ENCODE assay signal across 10 mouse cellular contexts in genomic region chr6:17308661-17309060, GRCm38 (mm10). TPM values are rescaled to one million over a fixed set of nuclear protein-coding genes. Genes with fewer than 3 reads are reported as not detected.
A peak's percentile ranks its signal among the peaks of the same experiment; 100 is the strongest.
DNase-seq lines count a peak whose midpoint lies in the region; ATAC-seq and TF ChIP-seq lines count a peak whose summit lies in the region.
"Had no signal": no experiment of that assay in that cellular context is flagged by ENCODE, and none has a peak within 500 bp of the region (broad histone marks: within the 10 kb centered on the region; RNA-seq: fewer than 3 reads in every experiment).

No protein-coding gene starts in this region.

- ATAC-seq in embryonic facial prominence, embryonic 13.5 days (ENCODE audit: insufficient number of reproducible peaks, insufficient read depth, low FRiP score, low TSS enrichment, low read depth) = no peak
- ATAC-seq in heart, postnatal 0 days (ENCODE audit: insufficient read depth, low read depth) = no peak
- ATAC-seq in midbrain, embryonic 15.5 days (replicated peaks) = no peak

- H3K27ac ChIP-seq in embryonic facial prominence, embryonic 13.5 days = no peak overlapping the region
- H3K27ac ChIP-seq in embryonic facial prominence, embryonic 10.5 days (replicated peaks) = no peak overlapping the region
- 0 out of 2 replicates have a peak overlapping the region, but pooled peaks have one; percentile 9 for H3K27ac ChIP-seq in left cerebral cortex, adult 2 months
- peak overlapping the region; percentile 94 for H3K27ac ChIP-seq in heart, postnatal 0 days (ENCODE audit: low read depth)
- no peak overlapping the region for H3K27ac ChIP-seq in midbrain, embryonic 15.5 days
- H3K27ac ChIP-seq: midbrain, embryonic 10.5 days had no signal

- H3K4me2 ChIP-seq in embryonic facial prominence, embryonic 13.5 days = peak overlapping the region; percentile 94
- peak overlapping the region; percentile 92 for H3K4me2 ChIP-seq in heart, postnatal 0 days (ENCODE audit: low read depth, low read length)
- H3K4me2 ChIP-seq in midbrain, embryonic 15.5 days = no peak overlapping the region

- H3K27me3 ChIP-seq in embryonic facial prominence, embryonic 13.5 days = peaks cover 27% of the 10 kb centered on the region
- H3K27me3 ChIP-seq in embryonic facial prominence, embryonic 10.5 days (replicated peaks; ENCODE audit: low read depth, poor library complexity, severe bottlenecking) = peaks cover 57% of the 10 kb centered on the region
- H3K27me3 ChIP-seq in heart, postnatal 0 days (ENCODE audit: control insufficient read depth, insufficient read depth, low read length) = peaks cover 5% of the 10 kb centered on the region; the same call in 1 of the 2 replicates
- H3K27me3 ChIP-seq in midbrain, embryonic 15.5 days (replicated peaks) = peaks cover 25% of the 10 kb centered on the region

- H3K4me1 ChIP-seq in embryonic facial prominence, embryonic 13.5 days = peaks cover 21% of the 10 kb centered on the region
- H3K4me1 ChIP-seq in embryonic facial prominence, embryonic 10.5 days = peaks cover 24% of the 10 kb centered on the region
- H3K4me1 ChIP-seq in heart, postnatal 0 days (ENCODE audit: control insufficient read depth, insufficient read depth) = peaks cover 6% of the 10 kb centered on the region; the same call in 1 of the 2 replicates
- H3K4me1 ChIP-seq in midbrain, embryonic 15.5 days = peaks cover 16% of the 10 kb centered on the region

- no peak for DNase-seq in embryonic facial prominence, embryonic 10.5 days (ENCODE audit: low spot score)
- no peak for DNase-seq in left cerebral cortex, adult 2 months (ENCODE audit: extremely low spot score in 1 of 2, low spot score in 2 of 2)
- DNase-seq in left cerebral cortex, adult 18-20 months (ENCODE audit: low spot score in 2 of 2) = no peak
- DNase-seq in heart, postnatal 0 days (ENCODE audit: low spot score) = no peak
- DNase-seq in skeletal muscle tissue, adult 2 months (ENCODE audit: low read depth, low spot score) = peak; percentile 40
- DNase-seq in spleen, postnatal 4 days (ENCODE audit: low spot score in 2 of 2) = no peak
- DNase-seq: cerebellum, adult 9-10 months had no signal

- WGBS in embryonic facial prominence, embryonic 13.5 days = 40% methylated on average over 2 of the region's 2 CpGs
- 28% methylated on average over 2 of the region's 2 CpGs for WGBS in embryonic facial prominence, embryonic 10.5 days
- WGBS in heart, postnatal 0 days = 44% methylated on average over 2 of the region's 2 CpGs
- 43% methylated on average over 2 of the region's 2 CpGs for whole genome bisulfite sequencing in midbrain, embryonic 15.5 days

- H3K36me3 ChIP-seq in embryonic facial prominence, embryonic 13.5 days = no peaks in the 10 kb centered on the region
- no peaks in the 10 kb centered on the region for H3K36me3 ChIP-seq in embryonic facial prominence, embryonic 10.5 days (replicated peaks)
- no peaks in the 10 kb centered on the region for H3K36me3 ChIP-seq in heart, postnatal 0 days (replicated peaks; ENCODE audit: control insufficient read depth, insufficient read depth, low read length)
- H3K36me3 ChIP-seq in midbrain, embryonic 15.5 days (replicated peaks) = no peaks in the 10 kb centered on the region
- H3K36me3 ChIP-seq: midbrain, embryonic 10.5 days had no signal

- H3K9me3 ChIP-seq in embryonic facial prominence, embryonic 13.5 days = no peaks in the 10 kb centered on the region
- H3K9me3 ChIP-seq in embryonic facial prominence, embryonic 10.5 days = no peaks in the 10 kb centered on the region
- H3K9me3 ChIP-seq in heart, postnatal 0 days (replicated peaks; ENCODE audit: control insufficient read depth, low read length) = no peaks in the 10 kb centered on the region
- H3K9me3 ChIP-seq in midbrain, embryonic 15.5 days = no peaks in the 10 kb centered on the region
- H3K9me3 ChIP-seq: midbrain, embryonic 10.5 days had no signal

- TF ChIP-seq CTCF in left cerebral cortex, adult 2 months (IDR thresholded peaks at IDR 0.05) = no peak
- no peak for TF ChIP-seq CTCF in heart, postnatal 0 days (IDR thresholded peaks at IDR 0.05; ENCODE audit: low read depth)

- intact Hi-C loops in left cerebral cortex, adult 2 months (cut with DNase I) = loop anchor here (5.0 kb wide), 2 partner anchors 101 to 156 kb away; no protein-coding TSS in a partner anchor

- no peak overlapping the region for H3K9ac ChIP-seq in embryonic facial prominence, embryonic 13.5 days
- H3K9ac ChIP-seq in heart, postnatal 0 days (replicated peaks; ENCODE audit: low read depth, low read length) = peak overlapping the region; percentile 79
- no peak overlapping the region for H3K9ac ChIP-seq in midbrain, embryonic 15.5 days

- no peak for TF ChIP-seq EP300 in heart, postnatal 0 days (IDR thresholded peaks at IDR 0.05; ENCODE audit: low read depth)

- no peak overlapping the region for H3K4me3 ChIP-seq in embryonic facial prominence, embryonic 13.5 days
- no peak overlapping the region for H3K4me3 ChIP-seq in embryonic facial prominence, embryonic 10.5 days
- H3K4me3 ChIP-seq in left cerebral cortex, adult 2 months = no peak overlapping the region
- peak overlapping the region; percentile 78 for H3K4me3 ChIP-seq in heart, postnatal 0 days (ENCODE audit: low read depth, low read length)
- H3K4me3 ChIP-seq in midbrain, embryonic 15.5 days = no peak overlapping the region

RNA-seq across cellular contexts. Expression of gene Cav1, which starts 2.5 kb away (rescaled TPM):
- polyA plus RNA-seq in embryonic facial prominence, embryonic 13.5 days (2015; fragmentation: Nextera tagmentation; extraction: Ambion mirVana) = 77.5 and 88.7 TPM in 2 replicates
- 6.0 and 7.9 TPM in 2 replicates for polyA plus RNA-seq in embryonic facial prominence, embryonic 10.5 days (2016; fragmentation: Nextera tagmentation; extraction: Ambion mirVana)
- total RNA-seq in left cerebral cortex, adult 2 months (2021) = 10 to 100 TPM; 17.6 to 20.9 TPM
- 10 to 100 TPM; 17.4 to 19.3 TPM for total RNA-seq in left cerebral cortex, adult 18-20 months (2021)
- total RNA-seq in heart, postnatal 0 days (2014; rRNA removed; ENCODE audit: low replicate concordance) = 461 and 590 TPM in 2 replicates
- 335 and 338 TPM in 2 replicates for polyA plus RNA-seq in heart, postnatal 0 days (2015; fragmentation: Nextera tagmentation; extraction: Ambion mirVana)
- polyA plus RNA-seq in midbrain, embryonic 15.5 days (2015; fragmentation: Nextera tagmentation; extraction: Ambion mirVana) = 25.5 and 26.8 TPM in 2 replicates

RNA-seq across cellular contexts. Expression of gene Cav2, which starts 27.7 kb away (rescaled TPM):
- polyA plus RNA-seq in embryonic facial prominence, embryonic 13.5 days (2015; fragmentation: Nextera tagmentation; extraction: Ambion mirVana) = 15.6 and 15.8 TPM in 2 replicates
- polyA plus RNA-seq in embryonic facial prominence, embryonic 10.5 days (2016; fragmentation: Nextera tagmentation; extraction: Ambion mirVana) = 4.4 and 5.0 TPM in 2 replicates
- 10 to 100 TPM; 32.5 to 33.9 TPM for total RNA-seq in left cerebral cortex, adult 2 months (2021)
- 10 to 100 TPM; 32.2 to 36.7 TPM for total RNA-seq in left cerebral cortex, adult 18-20 months (2021)
- 52.2 and 78.4 TPM in 2 replicates for total RNA-seq in heart, postnatal 0 days (2014; rRNA removed; ENCODE audit: low replicate concordance)
- polyA plus RNA-seq in heart, postnatal 0 days (2015; fragmentation: Nextera tagmentation; extraction: Ambion mirVana) = 58.8 and 59.4 TPM in 2 replicates
- 12.0 and 13.4 TPM in 2 replicates for polyA plus RNA-seq in midbrain, embryonic 15.5 days (2015; fragmentation: Nextera tagmentation; extraction: Ambion mirVana)

Comparison
In these comparisons a context has a peak if more than half of its experiments do, and no peak if none do; other contexts are left out.
1. H3K27ac ChIP-seq: peak in left cerebral cortex, adult 2 months (single experiment) and heart, postnatal 0 days (single experiment); none in embryonic facial prominence, embryonic 13.5 days (single experiment), embryonic facial prominence, embryonic 10.5 days (single experiment) and midbrain, embryonic 15.5 days (single experiment).